In genomic region chr10:67025573-67026236, GRCm38 (mm10) we compare ENCODE assay signal across 8 mouse cellular contexts.
DNase-seq lines count a peak whose midpoint lies in the region; ATAC-seq and TF ChIP-seq lines count a peak whose summit lies in the region.

No protein-coding gene starts in this region.

- ATAC-seq in heart, embryonic 16.5 days (replicated peaks; ENCODE audit: extremely low read depth, insufficient read depth, low FRiP score), result peak; percentile 84
- peak; percentile 88 for ATAC-seq in liver, postnatal 0 days
- peak; percentile 90 for ATAC-seq in neutrophil, adult 5-6 weeks (ENCODE audit: extremely low read depth, insufficient number of reproducible peaks, low FRiP score, poor library complexity, severe bottlenecking)

- H3K27me3 ChIP-seq in heart, embryonic 16.5 days (ENCODE audit: control insufficient read depth, insufficient read depth, low read length), result no peaks in the 10 kb centered on the region
- H3K27me3 ChIP-seq in liver, postnatal 0 days (ENCODE audit: insufficient read depth, low read length), result no peaks in the 10 kb centered on the region

- H3K27ac ChIP-seq in heart, embryonic 16.5 days (ENCODE audit: low read length), result peak overlapping the region; percentile 78
- H3K27ac ChIP-seq in liver, postnatal 0 days (ENCODE audit: low read depth), result peak overlapping the region; percentile 83

- WGBS in heart, embryonic 16.5 days, result 48% methylated on average over 10 of the region's 10 CpGs
- WGBS in liver, postnatal 0 days (ENCODE audit: insufficient replicate concordance), result 14% methylated on average over 10 of the region's 10 CpGs

- no peaks in the 10 kb centered on the region for H3K9me3 ChIP-seq in heart, embryonic 16.5 days (replicated peaks; ENCODE audit: control insufficient read depth, low read length)
- H3K9me3 ChIP-seq in liver, postnatal 0 days (ENCODE audit: low read length), result no peaks in the 10 kb centered on the region

- no peak overlapping the region for H3K4me2 ChIP-seq in heart, embryonic 16.5 days (ENCODE audit: low read depth, low read length)
- peak overlapping the region; percentile 26; the same call in 1 of the 2 replicates for H3K4me2 ChIP-seq in liver, postnatal 0 days (ENCODE audit: low read depth, low read length)

- no peak overlapping the region for H3K9ac ChIP-seq in heart, embryonic 16.5 days (ENCODE audit: low read length)
- no peak overlapping the region for H3K9ac ChIP-seq in liver, postnatal 0 days (replicated peaks)

- no peak overlapping the region for H3K4me3 ChIP-seq in heart, embryonic 16.5 days (ENCODE audit: low read length)
- H3K4me3 ChIP-seq in liver, postnatal 0 days (ENCODE audit: low read depth, low read length), result no peak overlapping the region

- TF ChIP-seq EP300 in liver, postnatal 0 days (IDR thresholded peaks at IDR 0.05; ENCODE audit: low read depth), result peak; percentile 89

- peaks cover 6% of the 10 kb centered on the region for H3K4me1 ChIP-seq in heart, embryonic 16.5 days (ENCODE audit: control insufficient read depth, insufficient read depth, low read length)
- H3K4me1 ChIP-seq in liver, postnatal 0 days (ENCODE audit: insufficient read depth), result peaks cover 23% of the 10 kb centered on the region

- peak; percentile 9; the same call in 1 of the 2 replicates for TF ChIP-seq CTCF in liver, postnatal 0 days (IDR thresholded peaks at IDR 0.05; ENCODE audit: low read depth)

- DNase-seq in 416B (ENCODE audit: low read depth), result peak; percentile 94
- peak; percentile 81 for DNase-seq in adrenal gland, postnatal 10 days
- DNase-seq in fibroblast of lung, adult 2 months (ENCODE audit: low read depth), result peak; percentile 87
- DNase-seq in kidney, postnatal 25 days, result peak; percentile 86 to 87
- DNase-seq in liver, postnatal 0 days, result peak; percentile 67
- DNase-seq in thymus, postnatal 36 days, result no peak

- H3K36me3 ChIP-seq in heart, embryonic 16.5 days (ENCODE audit: control insufficient read depth, insufficient read depth), result peaks cover 23% of the 10 kb centered on the region
- H3K36me3 ChIP-seq in liver, postnatal 0 days (replicated peaks; ENCODE audit: insufficient read depth, low read length), result peaks cover 4% of the 10 kb centered on the region; the same call in 1 of the 2 replicates

Comparison
In these comparisons a context has a peak if more than half of its experiments do, and no peak if none do; other contexts are left out.
1. DNase-seq: peak in 416B (single experiment), adrenal gland, postnatal 10 days (single experiment), fibroblast of lung, adult 2 months (single experiment), kidney, postnatal 25 days (2 of 2) and liver, postnatal 0 days (single experiment); none in thymus, postnatal 36 days (0 of 2).
2. Peak in every context shown above with its lines, with median percentiles within 50 percentile points of each other: ATAC-seq.